Mouse (Mus musculus): ENCODE measurements at regions not wholly inside any gene's neighbourhood (a gene's known extent, or its start where the extent isn't known, plus 50 kb on each side); places are given as distances from the start of the nearest gene placed in this dataset.

DNA sequence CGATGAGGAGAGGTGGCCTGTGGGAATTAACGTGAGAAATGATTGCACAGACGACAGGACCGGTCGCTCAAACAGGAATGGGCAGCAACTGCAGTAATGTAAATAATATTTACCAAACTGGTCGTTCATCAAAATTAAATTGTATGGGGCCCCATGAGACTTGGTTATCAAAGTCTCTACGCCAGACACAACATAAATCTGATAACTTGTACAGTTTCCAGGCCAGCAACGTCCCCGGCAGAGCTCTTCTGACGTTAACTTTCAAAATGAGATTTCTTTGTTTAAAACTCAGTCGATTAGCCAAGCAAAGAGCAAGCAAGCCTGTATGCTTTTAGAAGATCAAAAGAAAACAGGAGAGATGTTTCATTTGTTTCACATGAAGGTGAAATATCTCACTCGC, 176.2 kb upstream of the Adamts9 start:
- H3K4me2 ChIP-seq (ENCODE audit: insufficient read depth, low read depth, poor library complexity, severe bottlenecking) = no peak overlapping the region
- H3K27ac ChIP-seq (ENCODE audit: insufficient read depth, low read depth) = no peak overlapping the region
- in situ Hi-C loops (cut with MboI; ENCODE audit: low pct_ligation_motif_present, low pct_unique_long_range_greater_than_20kb, low sequenced_read_pairs) (no loop called here), dilution Hi-C loops (cut with MboI; ENCODE audit: extremely low pct_ligation_motif_present, extremely low pct_unique_long_range_greater_than_20kb, low sequenced_read_pairs) (no loop called here)
- no peaks in the 10 kb centered on the region for H3K36me3 ChIP-seq (replicated peaks in 1 of 2; ENCODE audit: control insufficient read depth in 1 of 2, insufficient read depth in 1 of 2, low read length in 1 of 2)
- no peaks in the 10 kb centered on the region for H3K4me1 ChIP-seq (ENCODE audit: control insufficient read depth in 1 of 2, insufficient read depth in 2 of 2)
- TF ChIP-seq USF1 (IDR thresholded peaks at IDR 0.05; ENCODE audit: low read depth, low read length) = no peak
- TF ChIP-seq JUND (conservative IDR thresholded peaks at IDR 0.05; ENCODE audit: low read depth, low read length) = no peak
- no peak for TF ChIP-seq PAX5 (IDR thresholded peaks at IDR 0.05; ENCODE audit: low read length)
- TF ChIP-seq NELFE (IDR thresholded peaks at IDR 0.05; ENCODE audit: low read depth, low read length) = no peak
- no peak for TF ChIP-seq ZKSCAN1 (IDR thresholded peaks at IDR 0.05; ENCODE audit: borderline replicate concordance, low read depth, low read length)
- TF ChIP-seq IRF4 (IDR thresholded peaks at IDR 0.05; ENCODE audit: low read depth, low read length) = no peak
- TF ChIP-seq CTCF (conservative IDR thresholded peaks at IDR 0.05 in 1 of 2, IDR thresholded peaks at IDR 0.05 in 1 of 2; ENCODE audit: low read depth in 2 of 2, low read length in 2 of 2) = no peak
- TF ChIP-seq MXI1 (IDR thresholded peaks at IDR 0.05; ENCODE audit: low read depth, low read length) = no peak
- TF ChIP-seq UBTF (IDR thresholded peaks at IDR 0.05; ENCODE audit: low read depth, low read length) = no peak
- TF ChIP-seq MYC (IDR thresholded peaks at IDR 0.05; ENCODE audit: low read depth, low read length) = no peak
- TF ChIP-seq SMC3 (IDR thresholded peaks at IDR 0.05; ENCODE audit: low read depth, low read length) = no peak
- TF ChIP-seq CHD2 (IDR thresholded peaks at IDR 0.05; ENCODE audit: low read length) = no peak
- no peak for TF ChIP-seq JUN (IDR thresholded peaks at IDR 0.05; ENCODE audit: insufficient read depth, low read depth, low read length)
- TF ChIP-seq E2F4 (IDR thresholded peaks at IDR 0.05; ENCODE audit: insufficient replicate concordance, low read depth, low read length) = no peak
- TF ChIP-seq ZC3H11A (IDR thresholded peaks at IDR 0.05; ENCODE audit: low read depth, low read length) = no peak
- no peak for TF ChIP-seq POLR2AphosphoS2 (IDR thresholded peaks at IDR 0.05; ENCODE audit: low read depth, low read length)
- TF ChIP-seq NRF1 (IDR thresholded peaks at IDR 0.05; ENCODE audit: low read depth, low read length) = no peak
- TF ChIP-seq BHLHE40 (IDR thresholded peaks at IDR 0.05; ENCODE audit: low read depth, low read length) = no peak
- H3K79me2 ChIP-seq (replicated peaks; ENCODE audit: control insufficient read depth, extremely low read depth, insufficient read depth, poor library complexity, severe bottlenecking) = no peaks in the 10 kb centered on the region
- no peak for DNase-seq (ENCODE audit: extremely low read depth)
- H3K4me3 ChIP-seq (replicated peaks in 1 of 3; ENCODE audit: low read depth in 2 of 3, low read length in 2 of 3, poor library complexity in 1 of 3) = no peak overlapping the region
- H3K9ac ChIP-seq (ENCODE audit: insufficient read depth, low read depth) = no peak overlapping the region
- H3K9me3 ChIP-seq (replicated peaks; ENCODE audit: low read length) = peaks cover 73% of the 10 kb centered on the region
- H3K27me3 ChIP-seq (replicated peaks) = no peaks in the 10 kb centered on the region

GRCm38 (mm10) chr6:93113361-93113760, 170.1 kb upstream of the Adamts9 start:
- Histone ChIP-seq H3K27me3 (replicated peaks) (no peaks in the 10 kb centered on the region), H3K4me3 (replicated peaks in 1 of 3; ENCODE audit: low read depth in 2 of 3, low read length in 2 of 3, poor library complexity in 1 of 3) (no peak overlapping the region), H3K4me1 (ENCODE audit: control insufficient read depth in 1 of 2, insufficient read depth in 2 of 2) (no peaks in the 10 kb centered on the region), H3K9ac (ENCODE audit: insufficient read depth, low read depth) (no peak overlapping the region), H3K9me3 (replicated peaks; ENCODE audit: low read length) (peaks cover 67% of the 10 kb centered on the region), H3K36me3 (replicated peaks in 1 of 2; ENCODE audit: control insufficient read depth in 1 of 2, insufficient read depth in 1 of 2, low read length in 1 of 2) (no peaks in the 10 kb centered on the region), H3K4me2 (ENCODE audit: insufficient read depth, low read depth, poor library complexity, severe bottlenecking) (no peak overlapping the region), H3K79me2 (replicated peaks; ENCODE audit: control insufficient read depth, extremely low read depth, insufficient read depth, poor library complexity, severe bottlenecking) (no peaks in the 10 kb centered on the region), H3K27ac (ENCODE audit: insufficient read depth, low read depth) (no peak overlapping the region)
- DNase-seq (ENCODE audit: extremely low read depth) = no peak
- dilution Hi-C loops (cut with MboI; ENCODE audit: extremely low pct_ligation_motif_present, extremely low pct_unique_long_range_greater_than_20kb, low sequenced_read_pairs) = no loop called here
- in situ Hi-C loops (cut with MboI; ENCODE audit: low pct_ligation_motif_present, low pct_unique_long_range_greater_than_20kb, low sequenced_read_pairs) = no loop called here
- TF ChIP-seq MYC (IDR thresholded peaks at IDR 0.05; ENCODE audit: low read depth, low read length) = no peak
